Mouse (Mus musculus) liver, postnatal 0 days (tissue): ENCODE measurements around the gene Nalcn.

Experiments used
- CTCF ChIP-seq: sonication (generic); IDR thresholded peaks from 2 replicates; pipeline ENCODE4 v1.5.1; 2016; ENCODE audit warnings: antibody characterized with exemption, low read depth
- EP300 ChIP-seq: IDR thresholded peaks from 2 replicates; pipeline ENCODE4 v1.6.1; 2016; ENCODE audit warnings: antibody characterized with exemption, low read depth, mild to moderate bottlenecking

DNA sequence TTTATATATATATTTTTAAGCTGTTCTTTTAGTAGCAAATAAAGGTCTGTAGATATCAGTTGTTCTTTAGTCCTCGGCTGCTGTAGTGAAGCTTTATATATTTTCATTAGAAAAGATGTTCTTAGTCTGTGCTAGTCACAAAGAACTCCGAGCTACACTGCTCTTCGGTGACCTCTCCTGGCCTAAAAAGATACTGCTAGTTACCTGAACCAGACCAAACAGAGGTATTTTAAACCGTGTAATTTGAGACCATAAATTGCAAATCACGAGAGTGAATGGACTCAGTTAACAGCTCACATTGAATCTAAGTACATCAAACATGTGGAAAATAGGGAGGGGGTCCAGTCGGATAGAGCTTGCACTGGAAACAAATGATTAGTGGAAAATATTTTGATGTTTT, 274.0 kb downstream of the Nalcn start:
- TF ChIP-seq CTCF (peak; percentile 48), EP300 (no peak)
